Mouse (Mus musculus) midbrain, postnatal 0 days (tissue): ENCODE data around the gene Gnaz. TPM values are rescaled to one million over a fixed set of nuclear protein-coding genes. Genes with fewer than 3 reads are reported as not detected.
A peak's percentile ranks its signal among the peaks of the same experiment; 100 is the strongest.

ENCODE experiments used
- ATAC-seq: fragments of 200-750 bp; cut with Nextera tagmentation; 2 replicates; pipeline ENCODE4 v1.8.0; 2017; ENCODE audit warnings: moderate number of reproducible peaks, mild to moderate bottlenecking, moderate TSS enrichment, moderate library complexity; ENCODE audit not compliant: low FRiP score
- DNase-seq: peaks from one replicate; pipeline ENCODE4 v3.0.0-alpha.2; 2015; ENCODE audit warnings: low spot score
- H3K27ac ChIP-seq: fragments of 300-500 bp; sonication (generic); 2 replicates; pipeline ENCODE4 v1.5.1; 2014; ENCODE audit warnings: low read depth, mild to moderate bottlenecking, low read length, mixed read lengths
- H3K27me3 ChIP-seq: fragments of 300-500 bp; sonication (generic); 2 replicates; pipeline ENCODE4 v1.6.1; 2014; ENCODE audit warnings: low read length, control low read depth, mixed read lengths; ENCODE audit not compliant: insufficient read depth
- H3K36me3 ChIP-seq: fragments of 300-500 bp; sonication (generic); 2 replicates; pipeline ENCODE4 v1.6.1; 2014; ENCODE audit warnings: low read length, control low read depth, mixed read lengths; ENCODE audit not compliant: insufficient read depth
- H3K4me1 ChIP-seq: fragments of 300-500 bp; sonication (generic); 2 replicates; pipeline ENCODE4 v1.6.1; 2014; ENCODE audit warnings: mild to moderate bottlenecking, control low read depth, antibody characterized with exemption, low read length, mixed read lengths; ENCODE audit not compliant: insufficient read depth
- H3K4me2 ChIP-seq: fragments of 300-500 bp; sonication (generic); 2 replicates; pipeline ENCODE4 v1.6.1; 2014; ENCODE audit warnings: low read depth, mild to moderate bottlenecking, low read length, mixed read lengths; ENCODE audit not compliant: poor library complexity, severe bottlenecking
- H3K4me3 ChIP-seq: fragments of 300-500 bp; sonication (generic); 2 replicates; pipeline ENCODE4 v1.5.1; 2014; ENCODE audit warnings: low read depth, mild to moderate bottlenecking, low read length, moderate library complexity
- H3K9ac ChIP-seq: fragments of 300-500 bp; sonication (generic); replicated peaks from 2 replicates; pipeline ENCODE4 v1.6.1; 2014; ENCODE audit warnings: mild to moderate bottlenecking, low read length, moderate library complexity, mixed read lengths; ENCODE audit not compliant: poor library complexity, severe bottlenecking
- H3K9me3 ChIP-seq: fragments of 300-500 bp; sonication (generic); 2 replicates; pipeline ENCODE4 v1.6.1; 2016; ENCODE audit warnings: low read length, control low read depth
- CTCF ChIP-seq: IDR thresholded peaks from 2 replicates; pipeline ENCODE4 v1.5.1; 2016; ENCODE audit warnings: antibody characterized with exemption, mild to moderate bottlenecking
- WGBS: fragments of 180-500 bp; shearing (Covaris S2); extraction: QIAGEN DNeasy Blood & Tissue Kit; methylation state at CpG from one replicate; pipeline ENCODE4 v1.1.7; 2014; 5-methylcytosine and 5-hydroxymethylcytosine counted together
- polyA plus RNA-seq: library from polyadenylated mRNA; unstranded; fragments of >200 nt; fragmentation: Nextera tagmentation; extraction: Ambion mirVana; gene quantifications from 2 replicates; pipeline ENCODE4 v1.2.1, GENCODE M21; 2015
- total RNA-seq: library from RNA; depleted of rRNA; stranded (reverse); fragments of >200 nt; gene quantifications from 2 replicates; pipeline ENCODE4 v1.2.3, GENCODE M21; 2014; rRNA removed

Gnaz gene
- total RNA-seq: 217 and 219 TPM in 2 replicates
- polyA plus RNA-seq: 132 and 133 TPM in 2 replicates

DNA sequence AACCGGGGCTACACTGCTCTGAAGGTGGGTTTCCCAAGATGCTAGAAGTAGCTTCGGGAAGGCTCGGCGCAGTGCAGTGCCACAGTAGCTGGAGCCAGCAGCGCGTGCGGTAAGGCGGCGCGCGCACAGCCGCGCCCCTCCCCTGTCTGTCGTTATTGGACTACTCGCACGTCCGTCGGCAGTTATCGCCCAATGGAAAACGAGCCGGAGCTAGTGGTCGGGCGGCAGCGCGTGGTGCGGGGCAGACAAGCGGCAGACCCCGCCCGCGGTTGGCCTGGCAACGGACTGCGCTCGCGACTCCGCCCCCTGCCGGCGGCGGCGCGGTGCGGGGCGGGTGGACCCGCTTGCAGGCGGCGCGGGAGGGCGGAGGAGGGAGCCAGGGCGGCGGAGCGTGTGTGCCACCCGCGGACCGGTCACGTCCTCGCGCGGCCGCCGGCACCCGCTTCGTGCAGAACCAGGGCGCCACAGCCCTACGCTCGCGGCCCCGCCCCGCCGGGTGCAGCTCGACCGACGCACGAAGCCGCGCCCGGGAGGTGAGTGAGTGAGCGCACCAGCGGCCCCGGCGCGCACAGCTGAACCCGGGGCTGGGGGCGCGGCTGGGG, at the start of gene Gnaz:
Gene Gnaz (plus strand): TSS at position 328 of the 602 bp plus-strand sequence.
- H3K9ac ChIP-seq: peak within 1 kb of the TSS; percentile 81
- no peaks in the 10 kb centered on the region for H3K9me3 ChIP-seq
- DNase-seq (peak; percentile 99), ATAC-seq (peak; percentile 96)
- under 1% methylated on average over 50 of the region's 83 CpGs for WGBS
- H3K4me3 ChIP-seq: peak within 1 kb of the TSS; percentile 72
- H3K27ac ChIP-seq: peak within 1 kb of the TSS; percentile 78
- peak within 1 kb of the TSS; percentile 86 for H3K4me2 ChIP-seq
- peaks cover 3% of the 10 kb centered on the region; the same call in 1 of the 2 replicates for H3K36me3 ChIP-seq
- no peaks in the 10 kb centered on the region for H3K27me3 ChIP-seq
- peaks cover 8% of the 10 kb centered on the region; the same call in 1 of the 2 replicates for H3K4me1 ChIP-seq
- TF ChIP-seq CTCF: peak; percentile 60

DNA sequence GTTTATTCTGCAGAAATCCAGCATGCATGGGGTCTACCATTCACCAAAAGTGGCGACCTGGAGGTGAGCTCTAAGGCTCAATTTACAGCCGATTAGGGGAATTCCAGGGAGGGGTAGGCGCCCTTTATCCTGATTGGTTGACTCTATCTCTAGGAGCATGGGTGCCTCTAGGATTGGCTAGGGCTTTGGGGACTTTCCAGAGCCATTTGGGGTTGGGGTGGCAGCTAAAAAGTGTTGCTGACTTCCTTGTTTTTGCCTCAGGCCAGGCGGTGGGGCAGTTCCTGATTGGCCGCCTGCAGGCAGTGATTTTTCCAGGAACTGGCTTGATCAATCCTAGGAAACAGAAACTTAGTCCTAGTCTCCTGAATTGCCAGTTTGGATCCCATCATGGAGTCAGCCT, 47.7 kb upstream of the Gnaz start:
- Histone ChIP-seq H3K9me3 (no peaks in the 10 kb centered on the region), H3K4me1 (no peaks in the 10 kb centered on the region), H3K4me3 (no peak overlapping the region), H3K9ac (no peak overlapping the region), H3K27ac (no peak overlapping the region), H3K27me3 (no peaks in the 10 kb centered on the region), H3K4me2 (no peak overlapping the region), H3K36me3 (no peaks in the 10 kb centered on the region)
- no peak for TF ChIP-seq CTCF
- 48% methylated on average over 5 of the region's 5 CpGs for WGBS
- ATAC-seq (no peak), DNase-seq (no peak)

DNA sequence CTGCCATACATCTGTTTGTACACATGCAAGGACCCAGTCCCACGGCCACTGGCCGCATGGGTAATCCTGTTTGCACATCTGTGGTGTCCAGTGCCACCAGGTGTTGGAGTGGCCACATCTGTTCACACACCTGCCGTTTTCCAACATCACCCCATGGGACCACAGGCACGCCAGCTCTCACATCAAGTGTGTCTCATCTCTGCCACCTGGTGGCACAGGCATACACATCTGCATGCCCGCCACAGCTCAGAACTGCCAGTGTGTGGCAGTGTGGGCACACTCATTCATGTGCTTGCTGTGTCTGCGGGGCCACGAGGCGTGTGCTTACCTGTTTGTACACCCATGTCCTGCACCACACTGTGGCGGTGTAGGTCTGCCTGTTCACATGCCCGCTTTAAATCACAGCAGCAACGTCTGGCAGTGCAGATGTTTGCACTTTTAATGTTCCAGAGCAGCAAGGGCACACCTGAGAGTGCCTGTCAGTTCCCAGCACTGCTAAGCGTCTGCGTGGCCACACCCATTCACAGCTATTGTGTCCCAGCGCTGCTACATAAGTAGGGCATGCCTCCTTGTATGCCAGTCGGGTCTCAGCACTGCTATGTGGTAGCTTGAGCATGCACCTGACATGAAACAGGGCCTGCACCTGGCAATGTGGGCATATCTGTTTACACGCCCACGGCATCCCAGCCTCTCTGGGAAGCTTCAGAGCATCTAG, 46.0 kb upstream of the Gnaz start:
- WGBS: 45% methylated on average over 17 of the region's 17 CpGs
- Histone ChIP-seq H3K4me3 (no peak overlapping the region), H3K4me1 (no peaks in the 10 kb centered on the region), H3K27ac (no peak overlapping the region), H3K9me3 (no peaks in the 10 kb centered on the region), H3K4me2 (no peak overlapping the region), H3K9ac (no peak overlapping the region), H3K27me3 (no peaks in the 10 kb centered on the region; the same call in 1 of the 2 replicates), H3K36me3 (no peaks in the 10 kb centered on the region)
- peak; percentile 91 for DNase-seq
- peak; percentile 66 for ATAC-seq
- peak; percentile 100 for TF ChIP-seq CTCF

DNA sequence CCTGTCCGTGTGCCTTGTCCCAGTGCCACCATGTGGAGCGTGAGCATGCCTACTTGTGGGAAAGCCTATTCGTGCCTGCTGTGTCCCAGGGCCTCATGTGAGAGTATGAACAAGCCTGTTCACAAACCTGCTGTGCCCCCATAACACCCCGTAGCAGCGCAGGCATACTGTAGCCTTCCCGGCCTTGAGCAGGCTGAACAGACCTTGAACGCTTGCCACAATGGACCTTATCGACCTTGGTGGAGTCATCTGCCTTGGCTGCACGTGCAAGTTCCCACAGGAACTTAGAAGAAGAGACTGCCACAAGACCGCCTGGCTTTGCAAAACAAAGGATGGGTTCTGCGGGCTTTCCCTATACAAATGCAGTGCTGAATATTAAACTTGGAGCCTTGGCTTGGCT, 45.4 kb upstream of the Gnaz start:
- ATAC-seq: no peak
- DNase-seq: no peak
- Histone ChIP-seq H3K4me2 (no peak overlapping the region), H3K9ac (no peak overlapping the region), H3K27ac (no peak overlapping the region), H3K4me3 (no peak overlapping the region), H3K36me3 (no peaks in the 10 kb centered on the region), H3K27me3 (no peaks in the 10 kb centered on the region; the same call in 1 of the 2 replicates), H3K4me1 (no peaks in the 10 kb centered on the region), H3K9me3 (no peaks in the 10 kb centered on the region)
- TF ChIP-seq CTCF: no peak
- 80% methylated on average over 11 of the region's 11 CpGs for WGBS

DNA sequence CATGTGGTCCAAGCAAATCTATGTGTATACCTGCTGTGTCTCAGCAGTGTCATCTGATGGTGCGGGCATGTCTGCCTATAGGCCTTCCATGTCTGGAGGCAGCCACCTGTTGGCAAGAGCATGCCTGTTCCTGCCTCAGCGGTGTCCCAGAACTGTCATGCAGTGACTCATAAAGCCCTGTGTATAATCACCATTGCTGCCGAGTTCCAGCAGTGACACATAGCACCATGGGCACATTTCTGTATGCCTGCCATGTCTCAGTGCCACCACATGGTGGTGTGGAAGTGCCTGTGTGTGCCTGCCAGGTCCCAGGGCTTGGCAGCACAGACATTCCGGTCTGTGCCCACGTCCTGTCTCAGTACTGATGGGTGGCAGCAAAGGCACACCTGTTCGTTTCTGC, 44.2 kb upstream of the Gnaz start:
- H3K4me2 ChIP-seq: no peak overlapping the region
- H3K27me3 ChIP-seq: no peaks in the 10 kb centered on the region; the same call in 1 of the 2 replicates
- TF ChIP-seq CTCF: peak; percentile 87
- H3K27ac ChIP-seq: no peak overlapping the region
- H3K4me1 ChIP-seq: no peaks in the 10 kb centered on the region
- peak; percentile 86 for DNase-seq
- no peaks in the 10 kb centered on the region for H3K9me3 ChIP-seq
- no peaks in the 10 kb centered on the region for H3K36me3 ChIP-seq
- no peak overlapping the region for H3K4me3 ChIP-seq
- H3K9ac ChIP-seq: no peak overlapping the region
- ATAC-seq: peak; percentile 47
- 45% methylated on average over 6 of the region's 6 CpGs for WGBS

DNA sequence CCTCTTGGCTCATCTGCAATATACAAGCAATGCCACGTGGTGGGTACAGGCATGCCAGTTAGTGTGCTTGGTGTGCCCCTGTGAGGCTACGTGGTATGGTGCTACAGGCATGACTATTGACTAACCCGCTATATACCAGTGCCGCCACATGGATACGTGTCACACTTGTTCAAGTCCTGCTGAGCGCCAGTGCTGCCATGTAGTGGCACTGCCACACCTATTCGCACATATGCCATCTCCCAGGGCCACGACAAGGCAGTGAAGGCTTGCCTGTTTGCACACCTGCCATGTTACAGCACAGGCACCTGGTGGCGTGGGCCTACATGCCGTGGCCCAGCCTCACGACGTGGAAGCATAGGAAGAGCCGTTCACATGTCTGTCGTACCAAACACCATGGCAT, 42.7 kb upstream of the Gnaz start:
- 92% methylated on average over 14 of the region's 14 CpGs for WGBS
- no peaks in the 10 kb centered on the region for H3K36me3 ChIP-seq
- H3K4me2 ChIP-seq: no peak overlapping the region
- no peak overlapping the region for H3K9ac ChIP-seq
- H3K4me1 ChIP-seq: no peaks in the 10 kb centered on the region
- DNase-seq: no peak
- no peaks in the 10 kb centered on the region; the same call in 1 of the 2 replicates for H3K27me3 ChIP-seq
- no peak overlapping the region for H3K27ac ChIP-seq
- no peak overlapping the region for H3K4me3 ChIP-seq
- H3K9me3 ChIP-seq: no peaks in the 10 kb centered on the region
- ATAC-seq: no peak
- no peak for TF ChIP-seq CTCF
